Mouse (Mus musculus) liver, embryonic 18 days (tissue): ENCODE results near the gene Olfr344. TPM values are rescaled to one million over a fixed set of nuclear protein-coding genes. Genes with fewer than 3 reads are reported as not detected.

Experiments used
- polyA plus RNA-seq: library from polyadenylated mRNA; depleted of rRNA; stranded (reverse); fragments of >200 nt; gene quantifications from 2 replicates; pipeline ENCODE4 v1.2.3, GENCODE M21; 2012; rRNA removed

The Olfr344 gene
- polyA plus RNA-seq, result not detected in 2 replicates

DNA sequence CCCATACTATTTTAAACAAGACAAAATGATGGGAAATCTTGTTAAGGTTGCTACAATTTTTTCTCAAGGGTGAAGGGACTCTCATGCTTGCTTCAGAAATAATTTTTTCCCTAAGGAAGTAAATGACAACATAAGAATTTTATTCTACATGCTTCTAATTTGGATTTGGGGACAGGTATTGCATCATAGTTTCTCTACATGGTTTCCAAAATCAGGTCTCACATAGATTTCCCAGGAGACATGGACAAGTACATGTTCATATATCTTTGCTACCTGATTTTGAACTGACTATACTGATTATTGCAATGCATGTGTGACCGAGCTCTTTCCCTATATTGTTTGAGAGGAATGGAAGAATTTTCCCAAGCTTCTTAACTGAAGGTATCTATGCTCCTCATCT lies at the start of gene Olfr344:
Gene Olfr344 (plus strand): TSS at position 301 of the 400 bp plus-strand sequence.

DNA sequence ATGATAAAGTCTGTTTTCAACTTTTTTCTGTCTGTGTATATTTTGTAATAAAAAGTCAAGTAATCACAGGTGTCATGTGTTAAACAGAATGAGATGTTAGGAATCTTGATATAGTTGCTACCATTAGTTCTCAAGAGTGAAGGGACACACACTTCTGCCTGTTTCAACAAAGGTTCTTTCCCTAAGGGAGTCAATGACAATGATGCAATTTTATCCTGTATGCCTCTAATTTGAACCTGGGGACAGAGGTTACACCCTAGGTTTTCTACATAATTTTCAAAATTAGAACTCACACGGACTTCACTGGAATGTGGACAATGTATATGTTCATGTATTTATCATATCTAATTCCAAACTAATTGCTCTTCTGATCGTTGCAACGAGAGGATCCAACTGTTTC lies 41.8 kb upstream of the Olfr344 start, which contains the start of gene Olfr342:
Gene Olfr342 (plus strand): TSS at position 301 of the 400 bp plus-strand sequence.

Other genes with a start within 250 kb of the Olfr344 start
- gene Olfr338, start 193.1 kb upstream of the Olfr344 start, polyA plus RNA-seq, result not detected in 2 replicates
- not detected in 2 replicates for gene Olfr339, start 147.7 kb upstream of the Olfr344 start, polyA plus RNA-seq
- gene Olfr340, start 114.1 kb upstream of the Olfr344 start, polyA plus RNA-seq, result not detected in 2 replicates
- gene Olfr341, start 84.2 kb upstream of the Olfr344 start, polyA plus RNA-seq, result not detected in 2 replicates
- not detected in 2 replicates for gene Olfr342, start 41.7 kb upstream of the Olfr344 start, polyA plus RNA-seq
- not detected in 2 replicates for gene Olfr345, start 73.4 kb downstream of the Olfr344 start, polyA plus RNA-seq
- not detected in 2 replicates for gene Olfr346, start 119.1 kb downstream of the Olfr344 start, polyA plus RNA-seq
- gene Olfr347, start 165.2 kb downstream of the Olfr344 start, polyA plus RNA-seq, result not detected in 2 replicates
- not detected in 2 replicates for gene Olfr348, start 217.6 kb downstream of the Olfr344 start, polyA plus RNA-seq
- not detected in 2 replicates for gene Olfr50, start 223.9 kb downstream of the Olfr344 start, polyA plus RNA-seq